Mouse (Mus musculus) fibroblast of lung, adult 2 months (primary cell): Measurements from ENCODE around the gene Prkar1a.

ENCODE experiments used
- DNase-seq: peaks from one replicate; pipeline ENCODE4 v3.0.0-alpha.2; 2011; ENCODE audit warnings: low read depth

Gene Prkar1a

GRCm38 (mm10) chr11:109706586-109706985 lies 57.4 kb downstream of the Prkar1a start:
- DNase-seq = no peak

DNA sequence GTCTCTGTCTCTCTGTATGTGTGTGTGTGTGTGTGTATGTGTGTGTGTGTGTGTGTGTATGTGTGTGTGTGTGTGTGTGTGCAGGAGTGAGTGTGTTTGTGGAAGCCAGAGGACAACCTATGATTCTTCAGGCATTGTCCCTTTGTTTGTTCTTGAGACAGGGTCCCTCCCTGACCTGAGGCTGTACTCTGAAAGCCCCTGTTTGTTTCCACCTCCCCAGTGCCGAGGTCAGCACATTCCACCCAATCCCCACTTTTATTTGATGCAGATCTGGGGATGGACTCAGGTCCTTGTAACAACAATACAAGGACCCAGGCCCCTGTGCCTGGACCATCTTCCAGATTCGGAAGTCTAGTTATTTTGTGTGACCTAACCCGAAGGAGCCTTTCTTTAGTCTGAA lies 58.2 kb downstream of the Prkar1a start:
- no peak for DNase-seq

- no peak for DNase-seq
Observed at GRCm38 (mm10) chr11:109708786-109709185, 59.6 kb downstream of the Prkar1a start.

DNA sequence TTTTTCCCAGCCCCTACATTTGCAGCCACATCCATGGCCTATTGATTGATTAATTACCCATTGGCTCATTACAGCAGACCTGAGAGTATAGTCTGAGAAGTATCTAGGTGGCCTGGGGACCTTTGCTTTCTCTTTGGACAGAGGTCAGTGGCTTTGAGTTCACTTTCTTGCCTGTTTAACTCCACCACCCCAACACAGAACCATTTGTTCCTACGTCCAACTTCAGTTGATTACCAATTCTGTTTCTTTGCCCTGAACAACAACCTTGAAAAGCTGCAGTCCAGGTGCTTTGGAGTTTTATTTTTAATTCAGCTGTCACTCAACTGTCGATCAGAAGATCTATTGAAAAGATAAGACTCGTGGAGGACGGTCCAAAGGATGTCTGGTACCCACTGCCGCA lies 60.3 kb downstream of the Prkar1a start:
- DNase-seq = no peak

- no peak for DNase-seq
Observed at GRCm38 (mm10) chr11:109714341-109715247, 65.4 kb downstream of the Prkar1a start.

DNA sequence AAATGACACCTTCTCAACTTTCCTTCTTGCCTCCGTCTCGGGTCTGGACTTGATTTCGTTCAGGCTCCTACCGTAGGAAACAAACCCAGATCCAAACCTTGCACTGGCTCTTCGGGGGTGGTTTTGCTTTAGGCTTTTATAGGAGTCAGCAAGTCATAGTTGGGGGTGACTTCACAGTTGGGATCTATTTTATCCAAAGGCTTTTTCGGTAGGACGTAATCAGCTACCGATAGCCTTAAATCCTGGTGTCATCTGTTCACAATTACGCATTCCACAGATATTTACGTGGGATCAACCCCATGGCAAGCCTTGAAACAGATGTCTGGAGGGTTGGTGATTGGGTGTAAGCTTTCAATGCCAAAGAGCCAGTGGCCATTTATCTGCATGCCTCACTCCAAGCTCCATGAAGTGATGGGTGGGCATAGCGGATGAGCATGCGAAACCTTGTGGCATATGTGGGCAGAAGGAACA lies 66.1 kb downstream of the Prkar1a start:
- DNase-seq = no peak

GRCm38 (mm10) chr11:109716981-109717380 lies 67.8 kb downstream of the Prkar1a start:
- DNase-seq = no peak

GRCm38 (mm10) chr11:109717448-109717847 lies 68.2 kb downstream of the Prkar1a start:
- no peak for DNase-seq

DNA sequence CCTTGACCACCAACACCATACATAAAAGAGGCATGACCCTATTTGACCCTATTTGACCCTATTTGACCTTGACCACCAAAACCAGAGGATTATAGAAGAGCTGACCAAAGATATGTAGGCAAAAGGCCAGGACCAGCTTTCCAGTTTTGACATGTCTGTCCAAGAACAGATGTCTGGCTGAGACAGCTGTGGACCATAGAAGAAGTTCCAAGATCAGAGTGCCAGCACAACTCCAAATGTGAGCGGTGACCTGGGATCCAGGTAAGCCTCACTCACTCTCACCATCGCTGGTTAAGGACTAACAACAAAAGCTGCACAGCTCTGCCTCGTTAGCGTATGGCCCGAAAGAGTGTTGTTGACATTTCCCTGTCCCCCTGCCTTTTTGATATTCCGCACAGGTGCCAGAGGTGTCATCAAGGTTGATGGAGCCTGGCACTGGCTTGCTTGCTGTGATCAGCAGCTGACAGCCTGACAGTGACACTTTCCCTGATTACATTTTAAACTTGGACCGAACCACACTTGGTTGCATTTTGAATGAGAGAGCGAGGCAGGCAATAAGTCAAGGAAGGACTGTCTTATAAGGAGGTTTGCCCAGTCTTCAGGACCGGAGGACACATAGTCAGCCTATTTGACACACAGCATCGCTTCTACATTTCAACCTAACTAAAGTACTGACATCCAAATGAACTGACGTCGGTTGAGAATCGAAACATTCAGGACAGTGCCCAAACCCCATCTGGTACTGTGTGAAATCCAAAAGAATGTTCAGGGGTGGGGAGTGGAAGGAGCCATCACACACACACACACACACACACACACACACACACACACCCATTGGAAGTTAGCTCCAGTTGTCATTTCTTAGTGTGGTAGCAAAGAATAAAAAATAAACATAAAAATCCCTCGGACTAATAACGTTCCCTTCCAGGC lies 69.0 kb downstream of the Prkar1a start:
- DNase-seq = no peak
